ENCODE assay signal across 28 mouse cellular contexts in genomic region chr10:95682091-95682740, GRCm38 (mm10). TPM values are rescaled to one million over a fixed set of nuclear protein-coding genes. Genes with fewer than 3 reads are reported as not detected.
DNase-seq lines count a peak whose midpoint lies in the region; ATAC-seq and TF ChIP-seq lines count a peak whose summit lies in the region.
"Had no signal": no experiment of that assay in that cellular context is flagged by ENCODE, and none has a peak within 500 bp of the region (broad histone marks: within the 10 kb centered on the region; RNA-seq: fewer than 3 reads in every experiment).

No protein-coding gene starts in this region.

- no peaks in the 10 kb centered on the region for H3K9me3 ChIP-seq in heart, embryonic 10.5 days
- no peaks in the 10 kb centered on the region for H3K9me3 ChIP-seq in kidney, embryonic 16.5 days (ENCODE audit: low read length)
- H3K9me3 ChIP-seq in liver, postnatal 0 days (ENCODE audit: low read length), result no peaks in the 10 kb centered on the region
- no peaks in the 10 kb centered on the region for H3K9me3 ChIP-seq in liver, embryonic 12.5 days (replicated peaks)
- H3K9me3 ChIP-seq: embryonic facial prominence, embryonic 13.5 days; embryonic facial prominence, embryonic 15.5 days; forebrain, embryonic 10.5 days; forebrain, embryonic 12.5 days had no signal

- no peak overlapping the region for H3K4me3 ChIP-seq in heart, embryonic 10.5 days
- H3K4me3 ChIP-seq in kidney, adult 2 months (ENCODE audit: insufficient read depth, low read depth, low read length), result no peak overlapping the region
- no peak overlapping the region for H3K4me3 ChIP-seq in kidney, embryonic 16.5 days (ENCODE audit: low read length)
- peak overlapping the region; percentile 7 for H3K4me3 ChIP-seq in liver, adult 2 months (ENCODE audit: insufficient read depth, low read depth, low read length)
- H3K4me3 ChIP-seq in liver, postnatal 0 days (ENCODE audit: low read depth, low read length), result no peak overlapping the region
- H3K4me3 ChIP-seq in liver, embryonic 12.5 days, result no peak overlapping the region
- H3K4me3 ChIP-seq: embryonic facial prominence, embryonic 13.5 days; embryonic facial prominence, embryonic 15.5 days; erythroblast, embryonic 14.5 days; forebrain, embryonic 10.5 days; forebrain, embryonic 12.5 days had no signal

- no peak for TF ChIP-seq EP300 in liver, postnatal 0 days (IDR thresholded peaks at IDR 0.05; ENCODE audit: low read depth)

- H3K36me3 ChIP-seq in heart, embryonic 10.5 days, result no peaks in the 10 kb centered on the region
- no peaks in the 10 kb centered on the region for H3K36me3 ChIP-seq in kidney, adult 2 months (ENCODE audit: control insufficient read depth, insufficient read depth, low read length)
- H3K36me3 ChIP-seq in kidney, embryonic 16.5 days (ENCODE audit: insufficient read depth, low read length), result no peaks in the 10 kb centered on the region
- peaks cover 15% of the 10 kb centered on the region for H3K36me3 ChIP-seq in liver, adult 2 months (ENCODE audit: control insufficient read depth, insufficient read depth, low read length)
- H3K36me3 ChIP-seq in liver, postnatal 0 days (replicated peaks; ENCODE audit: insufficient read depth, low read length), result no peaks in the 10 kb centered on the region
- no peaks in the 10 kb centered on the region for H3K36me3 ChIP-seq in liver, embryonic 12.5 days
- H3K36me3 ChIP-seq: embryonic facial prominence, embryonic 13.5 days; embryonic facial prominence, embryonic 15.5 days; forebrain, embryonic 10.5 days; forebrain, embryonic 12.5 days had no signal

- no peak overlapping the region for H3K9ac ChIP-seq in kidney, embryonic 16.5 days (replicated peaks; ENCODE audit: low read length)
- H3K9ac ChIP-seq in liver, adult 2 months (ENCODE audit: low read depth, low read length), result peak overlapping the region; percentile 57
- no peak overlapping the region for H3K9ac ChIP-seq in liver, postnatal 0 days (replicated peaks)
- H3K9ac ChIP-seq in liver, embryonic 12.5 days, result no peak overlapping the region
- H3K9ac ChIP-seq: embryonic facial prominence, embryonic 13.5 days; embryonic facial prominence, embryonic 15.5 days; forebrain, embryonic 12.5 days had no signal

- H3K27me3 ChIP-seq in heart, embryonic 10.5 days (ENCODE audit: insufficient read depth, poor library complexity, severe bottlenecking), result no peaks in the 10 kb centered on the region
- H3K27me3 ChIP-seq in kidney, adult 2 months (replicated peaks; ENCODE audit: control insufficient read depth, insufficient read depth, low read length), result no peaks in the 10 kb centered on the region
- H3K27me3 ChIP-seq in kidney, embryonic 16.5 days (ENCODE audit: insufficient read depth, low read length), result no peaks in the 10 kb centered on the region
- no peaks in the 10 kb centered on the region for H3K27me3 ChIP-seq in liver, adult 2 months (ENCODE audit: control insufficient read depth, insufficient read depth, low read length)
- H3K27me3 ChIP-seq in liver, postnatal 0 days (ENCODE audit: insufficient read depth, low read length), result no peaks in the 10 kb centered on the region
- peaks cover 27% of the 10 kb centered on the region; the same call in 1 of the 2 replicates for H3K27me3 ChIP-seq in liver, embryonic 12.5 days (replicated peaks)
- H3K27me3 ChIP-seq: embryonic facial prominence, embryonic 13.5 days; embryonic facial prominence, embryonic 15.5 days; forebrain, embryonic 12.5 days had no signal

- WGBS in heart, embryonic 10.5 days, result 86% methylated on average over 9 of the region's 9 CpGs
- WGBS in kidney, adult 2 months, result 61% methylated on average over 9 of the region's 9 CpGs
- 80% methylated on average over 9 of the region's 9 CpGs for WGBS in kidney, embryonic 16.5 days
- WGBS in liver, adult 2 months, result 19% methylated on average over 9 of the region's 9 CpGs
- 51% methylated on average over 9 of the region's 9 CpGs for WGBS in liver, postnatal 0 days (ENCODE audit: insufficient replicate concordance)
- 57% methylated on average over 9 of the region's 9 CpGs for WGBS in liver, embryonic 12.5 days (ENCODE audit: insufficient replicate concordance)

- no peak overlapping the region for H3K27ac ChIP-seq in heart, embryonic 10.5 days
- peak overlapping the region; percentile 57 for H3K27ac ChIP-seq in kidney, adult 2 months (ENCODE audit: insufficient read depth, low read depth, low read length)
- H3K27ac ChIP-seq in kidney, embryonic 16.5 days (ENCODE audit: low read length), result no peak overlapping the region
- H3K27ac ChIP-seq in liver, adult 2 months (replicated peaks; ENCODE audit: insufficient read depth, low read depth, low read length), result peak overlapping the region; percentile 66
- H3K27ac ChIP-seq in liver, postnatal 0 days (ENCODE audit: low read depth), result peak overlapping the region; percentile 67
- H3K27ac ChIP-seq in liver, embryonic 12.5 days, result no peak overlapping the region
- H3K27ac ChIP-seq: embryonic facial prominence, embryonic 13.5 days; embryonic facial prominence, embryonic 15.5 days; forebrain, embryonic 10.5 days; forebrain, embryonic 12.5 days had no signal

- H3K79me2 ChIP-seq in liver, adult 2 months (ENCODE audit: control insufficient read depth, insufficient read depth, low read length), result no peaks in the 10 kb centered on the region

- no peak overlapping the region for H3K4me2 ChIP-seq in kidney, embryonic 16.5 days (replicated peaks; ENCODE audit: low read depth, low read length)
- peak overlapping the region; percentile 49; the same call in 1 of the 2 replicates for H3K4me2 ChIP-seq in liver, postnatal 0 days (ENCODE audit: low read depth, low read length)
- H3K4me2 ChIP-seq in liver, embryonic 12.5 days, result no peak overlapping the region
- H3K4me2 ChIP-seq: embryonic facial prominence, embryonic 13.5 days; embryonic facial prominence, embryonic 15.5 days; forebrain, embryonic 12.5 days had no signal

- peaks cover 35% of the 10 kb centered on the region for H3K4me1 ChIP-seq in heart, embryonic 10.5 days
- peaks cover 14% of the 10 kb centered on the region for H3K4me1 ChIP-seq in kidney, adult 2 months (ENCODE audit: control insufficient read depth, insufficient read depth, low read length)
- peaks cover 24% of the 10 kb centered on the region for H3K4me1 ChIP-seq in kidney, embryonic 16.5 days (ENCODE audit: insufficient read depth, low read length)
- H3K4me1 ChIP-seq in liver, adult 2 months (ENCODE audit: control insufficient read depth, insufficient read depth, low read length), result peaks cover 4% of the 10 kb centered on the region
- H3K4me1 ChIP-seq in liver, postnatal 0 days (ENCODE audit: insufficient read depth), result peaks cover 21% of the 10 kb centered on the region
- H3K4me1 ChIP-seq in liver, embryonic 12.5 days, result peaks cover 34% of the 10 kb centered on the region

- 0 out of 2 replicates have a peak, but pooled peaks have one; percentile 1 for TF ChIP-seq CTCF in kidney, adult 2 months (conservative IDR thresholded peaks at IDR 0.05; ENCODE audit: insufficient read depth, insufficient read length, low read depth, low read length)
- no peak for TF ChIP-seq CTCF in liver, adult 2 months (IDR thresholded peaks at IDR 0.05; ENCODE audit: low read depth, low read length)
- TF ChIP-seq CTCF in liver, postnatal 0 days (IDR thresholded peaks at IDR 0.05; ENCODE audit: low read depth), result no peak

- TF ChIP-seq POLR2A in kidney, adult 2 months (IDR thresholded peaks at IDR 0.05; ENCODE audit: low read depth, low read length), result no peak
- TF ChIP-seq POLR2A in liver, adult 2 months (IDR thresholded peaks at IDR 0.05; ENCODE audit: extremely low read depth, insufficient read depth, low read length), result no peak

- peak; percentile 55 for DNase-seq in heart, embryonic 10.5 days (ENCODE audit: low spot score)
- DNase-seq in heart, postnatal 25 days (ENCODE audit: low spot score), result no peak
- DNase-seq in kidney, adult 2 months, result peak; percentile 44
- DNase-seq in liver, adult 2 months (ENCODE audit: extremely low read depth, low read depth, low spot score), result peak; percentile 77
- no peak for DNase-seq in liver
- no peak for DNase-seq in liver, postnatal 0 days
- DNase-seq: adrenal gland, postnatal 10 days; adrenal gland, postnatal 25 days; cerebellum, adult 11 months; cerebellum, adult 18-20 months; cerebellum, adult 8-10 months; cerebellum, adult 9-11 months; cerebellum, postnatal 14 days; cerebellum, postnatal 36 days; embryo, embryonic 11 days had no signal

- ATAC-seq in kidney, embryonic 16.5 days (ENCODE audit: low FRiP score, low TSS enrichment), result no peak
- ATAC-seq in liver, postnatal 0 days, result no peak
- no peak for ATAC-seq in liver, embryonic 12.5 days
- ATAC-seq: forebrain, embryonic 14.5 days had no signal

- intact Hi-C loops in heart, postnatal 25 days (cut with DNase I), result no loop called here

RNA-seq across cellular contexts. Expression of gene Anapc15-ps, which starts 9.0 kb away (rescaled TPM):
- not detected in 2 replicates for polyA plus RNA-seq in heart, embryonic 10.5 days (2016; fragmentation: Nextera tagmentation; extraction: Ambion mirVana)
- total RNA-seq in heart, postnatal 25 days (2021), result not detected
- not detected in 2 replicates for polyA plus RNA-seq in kidney, adult 2 months (2012; rRNA removed)
- 1.8 TPM in 1 of 2 replicates, not detected in the other for polyA plus RNA-seq in kidney, embryonic 16.5 days (2015; fragmentation: Nextera tagmentation; extraction: Ambion mirVana)
- not detected in 2 replicates for total RNA-seq in liver, adult 2 months (2014; rRNA removed)
- polyA plus RNA-seq in liver, adult 2 months (2012; rRNA removed), result not detected in 2 replicates
- polyA plus RNA-seq in liver, postnatal 0 days (2015; fragmentation: Nextera tagmentation; extraction: Ambion mirVana), result not detected in 2 replicates
- polyA plus RNA-seq in liver, embryonic 12.5 days (2016; fragmentation: Nextera tagmentation; extraction: Ambion mirVana), result not detected in 2 replicates
- total RNA-seq: adrenal gland, adult 2 months; adrenal gland, postnatal 10 days; adrenal gland, postnatal 25 days; adrenal gland, postnatal 4 days; ES-E14; MEL had no signal
- polyA plus RNA-seq: adrenal gland, adult 2 months; embryonic facial prominence, embryonic 11.5 days; embryonic facial prominence, embryonic 13.5 days; embryonic facial prominence, embryonic 15.5 days; erythroblast, embryonic 14.5 days; forebrain, embryonic 10.5 days; forebrain, embryonic 12.5 days; forebrain, embryonic 14.5 days had no signal

Comparison
In these comparisons a context has a peak if more than half of its experiments do, and no peak if none do; other contexts are left out.
1. DNase-seq: peak in heart, embryonic 10.5 days (single experiment), kidney, adult 2 months (single experiment) and liver, adult 2 months (single experiment); none in heart, postnatal 25 days (single experiment), liver (single experiment) and liver, postnatal 0 days (single experiment).
2. H3K27ac ChIP-seq: peak in kidney, adult 2 months (single experiment), liver, adult 2 months (single experiment) and liver, postnatal 0 days (single experiment); none in heart, embryonic 10.5 days (single experiment), kidney, embryonic 16.5 days (single experiment) and liver, embryonic 12.5 days (single experiment).